Mouse (Mus musculus) midbrain, embryonic 16.5 days (tissue): ENCODE results near the gene Rarb. TPM values are rescaled to one million over a fixed set of nuclear protein-coding genes. Genes with fewer than 3 reads are reported as not detected.

Experiments
- ATAC-seq: fragments of 200-750 bp; cut with Nextera tagmentation; 2 replicates; pipeline ENCODE4 v1.8.0; 2017; ENCODE audit warnings: moderate TSS enrichment
- H3K27ac ChIP-seq: fragments of 300-500 bp; sonication (generic); 2 replicates; pipeline ENCODE4 v1.5.1; 2014; ENCODE audit warnings: mild to moderate bottlenecking, low read length, mixed read lengths
- H3K27me3 ChIP-seq: fragments of 300-500 bp; sonication (generic); 2 replicates; pipeline ENCODE4 v1.6.1; 2014; ENCODE audit warnings: low read depth, low read length, mixed read lengths; ENCODE audit not compliant: control insufficient read depth, insufficient read depth
- H3K36me3 ChIP-seq: fragments of 300-500 bp; sonication (generic); 2 replicates; pipeline ENCODE4 v1.6.1; 2014; ENCODE audit warnings: mild to moderate bottlenecking, low read length, moderate library complexity, mixed read lengths; ENCODE audit not compliant: control insufficient read depth, insufficient read depth
- H3K4me1 ChIP-seq: fragments of 300-500 bp; sonication (generic); 2 replicates; pipeline ENCODE4 v1.6.1; 2014; ENCODE audit warnings: mild to moderate bottlenecking, low read length, mixed read lengths; ENCODE audit not compliant: control insufficient read depth, insufficient read depth
- H3K4me2 ChIP-seq: fragments of 300-500 bp; sonication (generic); 2 replicates; pipeline ENCODE4 v1.6.1; 2014; ENCODE audit warnings: mild to moderate bottlenecking, low read length, mixed read lengths
- H3K4me3 ChIP-seq: fragments of 300-500 bp; sonication (generic); 2 replicates; pipeline ENCODE4 v1.5.1; 2014; ENCODE audit warnings: low read depth, mild to moderate bottlenecking, low read length, moderate library complexity, mixed read lengths
- H3K9ac ChIP-seq: fragments of 300-500 bp; sonication (generic); 2 replicates; pipeline ENCODE4 v1.6.1; 2014; ENCODE audit warnings: low read depth, low read length, mixed read lengths
- H3K9me3 ChIP-seq: fragments of 300-500 bp; sonication (generic); replicated peaks from 2 replicates; pipeline ENCODE4 v1.6.1; 2014; ENCODE audit warnings: mild to moderate bottlenecking, low read length, mixed read lengths; ENCODE audit not compliant: control insufficient read depth, poor library complexity, severe bottlenecking
- WGBS: fragments of 180-500 bp; shearing (Covaris S2); extraction: QIAGEN DNeasy Blood & Tissue Kit; methylation state at CpG from one replicate; pipeline ENCODE4 v1.1.7; 2014; 5-methylcytosine and 5-hydroxymethylcytosine counted together
- polyA plus RNA-seq: library from polyadenylated mRNA; unstranded; fragments of >200 nt; fragmentation: Nextera tagmentation; extraction: Ambion mirVana; gene quantifications from 2 replicates; pipeline ENCODE4 v1.2.1, GENCODE M21; 2015

Rarb gene
- polyA plus RNA-seq, 1 experiment from 2014 or later, result 8.1 TPM

DNA sequence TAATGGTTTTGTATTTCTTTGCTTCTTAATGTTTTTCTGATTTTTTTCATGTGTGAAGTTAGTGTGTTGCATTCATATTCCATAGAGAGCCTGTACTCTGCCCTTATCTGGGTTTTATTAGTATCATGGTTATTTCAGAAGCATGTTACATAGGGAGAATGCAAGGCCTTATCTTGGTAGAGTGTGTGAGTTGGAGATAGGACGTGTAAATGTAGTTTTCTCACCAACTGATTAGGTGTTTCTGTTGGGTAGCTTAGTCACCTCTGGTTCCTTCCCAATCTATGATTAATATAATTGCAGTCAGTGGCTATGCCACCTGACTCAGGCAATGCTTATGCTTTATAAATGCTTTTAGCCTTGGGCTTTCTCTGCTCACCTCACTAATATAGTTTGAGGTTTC is 434.2 kb downstream of the Rarb start:
- H3K27me3 ChIP-seq, result no peaks in the 10 kb centered on the region
- H3K9ac ChIP-seq, result no peak overlapping the region
- no peaks in the 10 kb centered on the region for H3K9me3 ChIP-seq
- H3K4me2 ChIP-seq, result no peak overlapping the region
- H3K36me3 ChIP-seq, result no peaks in the 10 kb centered on the region
- no peak overlapping the region for H3K27ac ChIP-seq
- 75% methylated on average over 1 of the region's 1 CpGs for WGBS
- peaks cover 10% of the 10 kb centered on the region for H3K4me1 ChIP-seq
- H3K4me3 ChIP-seq, result no peak overlapping the region
- ATAC-seq, result no peak
